Mouse (Mus musculus): ENCODE data around the gene Dvl2. TPM values are rescaled to one million over a fixed set of nuclear protein-coding genes. Genes with fewer than 3 reads are reported as not detected.

Gene Dvl2
- total RNA-seq, 2 experiments from 2014 or later: 27.3 to 30.0 TPM

- intact Hi-C loops (cut with DNase I): no loop called here
- DNase-seq (ENCODE audit: low spot score in 2 of 2): peak; percentile 98 to 99
Measured at GRCm38 (mm10) chr11:70021264-70022132, 21.1 kb downstream of the Dvl2 start.

- no peak for DNase-seq (ENCODE audit: low spot score in 2 of 2)
- intact Hi-C loops (cut with DNase I): no loop called here
Measured at GRCm38 (mm10) chr11:70023481-70024150, 23.2 kb downstream of the Dvl2 start.

GRCm38 (mm10) chr11:70024151-70024514 is 23.7 kb downstream of the Dvl2 start:
- intact Hi-C loops (cut with DNase I): no loop called here
- DNase-seq (ENCODE audit: low spot score in 2 of 2): no peak

GRCm38 (mm10) chr11:70026689-70027088 is 26.3 kb downstream of the Dvl2 start:
- DNase-seq (ENCODE audit: low spot score in 2 of 2): no peak
- intact Hi-C loops (cut with DNase I): no loop called here

- no peak for DNase-seq (ENCODE audit: low spot score in 2 of 2)
- intact Hi-C loops (cut with DNase I): no loop called here
Measured at GRCm38 (mm10) chr11:70027397-70027796, 27.0 kb downstream of the Dvl2 start.

- DNase-seq (ENCODE audit: low spot score in 2 of 2): no peak
- intact Hi-C loops (cut with DNase I): no loop called here
Measured at GRCm38 (mm10) chr11:70028401-70029129, 28.2 kb downstream of the Dvl2 start.

GRCm38 (mm10) chr11:70029130-70029801 is 28.9 kb downstream of the Dvl2 start:
- intact Hi-C loops (cut with DNase I): no loop called here

GRCm38 (mm10) chr11:70029829-70030550 is 29.6 kb downstream of the Dvl2 start:
- intact Hi-C loops (cut with DNase I): no loop called here
- no peak for DNase-seq (ENCODE audit: low spot score in 2 of 2)

More at GRCm38 (mm10) chr11:70029130-70029801, 28.9 kb downstream of the Dvl2 start:
- peak; percentile 85 to 96 for DNase-seq (ENCODE audit: low spot score in 2 of 2)

GRCm38 (mm10) chr11:70030651-70031320 is 30.4 kb downstream of the Dvl2 start:
- intact Hi-C loops (cut with DNase I): no loop called here
- no peak for DNase-seq (ENCODE audit: low spot score in 2 of 2)

GRCm38 (mm10) chr11:70031321-70031670 is 30.9 kb downstream of the Dvl2 start:
- intact Hi-C loops (cut with DNase I): no loop called here
- DNase-seq (ENCODE audit: low spot score in 2 of 2): no peak

- intact Hi-C loops (cut with DNase I): no loop called here
Measured at GRCm38 (mm10) chr11:70038174-70038573, 37.8 kb downstream of the Dvl2 start.

GRCm38 (mm10) chr11:70039631-70040030 is 39.2 kb downstream of the Dvl2 start:
- DNase-seq (ENCODE audit: low spot score in 2 of 2): no peak
- intact Hi-C loops (cut with DNase I): no loop called here

More at GRCm38 (mm10) chr11:70038174-70038573, 37.8 kb downstream of the Dvl2 start:
- no peak for DNase-seq (ENCODE audit: low spot score in 2 of 2)

- no peak for DNase-seq (ENCODE audit: low spot score in 2 of 2)
- intact Hi-C loops (cut with DNase I): no loop called here
Measured at GRCm38 (mm10) chr11:70040184-70040583, 39.8 kb downstream of the Dvl2 start.

GRCm38 (mm10) chr11:70042309-70043085 is 42.1 kb downstream of the Dvl2 start:
- no peak for DNase-seq (ENCODE audit: low spot score in 2 of 2)
- intact Hi-C loops (cut with DNase I): no loop called here

GRCm38 (mm10) chr11:70043665-70044064 is 43.3 kb downstream of the Dvl2 start:
- intact Hi-C loops (cut with DNase I): no loop called here
- no peak for DNase-seq (ENCODE audit: low spot score in 2 of 2)

GRCm38 (mm10) chr11:70045435-70045834 is 45.0 kb downstream of the Dvl2 start:
- intact Hi-C loops (cut with DNase I): no loop called here
- no peak for DNase-seq (ENCODE audit: low spot score in 2 of 2)

GRCm38 (mm10) chr11:70049366-70049765 is 49.0 kb downstream of the Dvl2 start:
- intact Hi-C loops (cut with DNase I): no loop called here
- DNase-seq (ENCODE audit: low spot score in 2 of 2): no peak

GRCm38 (mm10) chr11:70049816-70050215 is 49.4 kb downstream of the Dvl2 start:
- DNase-seq (ENCODE audit: low spot score in 2 of 2): peak; percentile 45 to 71
- intact Hi-C loops (cut with DNase I): no loop called here

Data from left cerebral cortex, postnatal 14 days (tissue).